Mouse (Mus musculus): ENCODE measurements around the gene Robo1. TPM values are rescaled to one million over a fixed set of nuclear protein-coding genes. Genes with fewer than 3 reads are reported as not detected.
"Not testable (repeated sequence)": the region's sequence is repeated elsewhere in the genome, so short reads cannot be mapped to it uniquely, and the experiment has no call there.

The Robo1 gene
- total RNA-seq, 2 experiments from 2014 or later: not detected

DNA sequence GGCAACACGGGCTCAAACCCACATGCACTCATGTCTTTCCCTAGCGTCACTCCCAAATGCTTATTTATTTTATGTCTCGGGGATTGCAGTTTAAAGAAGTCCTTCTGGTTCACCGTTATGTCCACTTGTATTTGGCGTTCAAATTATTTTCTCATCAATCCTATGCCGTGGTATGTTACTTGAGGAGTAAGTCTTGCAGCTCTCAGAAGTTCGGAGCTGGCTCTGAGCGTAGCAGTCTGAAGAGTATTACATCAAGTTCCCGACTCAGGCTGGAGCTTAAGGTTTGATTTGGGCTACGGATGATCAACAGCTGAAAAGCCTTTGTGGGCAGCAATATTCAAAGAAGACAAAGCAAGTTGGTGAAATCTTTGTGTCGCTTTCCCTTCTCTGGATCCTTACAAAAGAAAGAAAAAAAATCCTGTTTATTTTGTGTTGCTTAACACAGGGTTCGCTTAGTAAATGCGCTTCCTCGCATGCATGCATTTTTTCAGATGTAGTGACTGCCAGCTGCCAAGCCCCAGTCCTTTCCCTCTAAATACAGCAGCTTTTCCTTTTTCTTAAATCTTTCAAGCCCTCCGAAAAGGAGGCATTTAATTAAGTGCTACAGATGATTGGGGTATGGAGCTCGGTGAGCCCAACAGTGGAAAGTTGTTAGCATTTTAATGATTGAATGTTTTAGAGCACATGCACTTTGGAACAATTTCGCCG, 136.5 kb downstream of the Robo1 start:
- no peak for ATAC-seq (replicated peaks; ENCODE audit: poor library complexity)

DNA sequence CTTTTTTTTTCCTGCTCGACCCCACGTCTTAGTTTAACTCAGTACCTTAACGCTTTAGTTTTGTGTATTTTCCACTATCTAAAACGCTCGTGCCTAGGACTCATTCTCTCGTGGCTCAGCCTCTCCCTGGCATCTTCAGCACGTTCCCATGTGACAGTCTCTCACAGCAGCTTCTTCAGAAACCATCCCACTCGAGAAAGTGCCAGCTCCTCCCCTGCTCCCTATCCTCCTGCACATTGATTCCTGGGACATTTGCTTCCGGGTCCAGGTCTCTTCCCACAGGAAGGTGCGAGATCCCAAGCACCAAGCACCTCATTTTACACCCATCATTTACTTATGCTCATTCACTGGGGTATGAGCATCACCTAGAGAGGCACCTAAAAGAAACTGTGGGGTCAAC, 150.0 kb downstream of the Robo1 start:
- ATAC-seq (replicated peaks; ENCODE audit: poor library complexity): no peak

DNA sequence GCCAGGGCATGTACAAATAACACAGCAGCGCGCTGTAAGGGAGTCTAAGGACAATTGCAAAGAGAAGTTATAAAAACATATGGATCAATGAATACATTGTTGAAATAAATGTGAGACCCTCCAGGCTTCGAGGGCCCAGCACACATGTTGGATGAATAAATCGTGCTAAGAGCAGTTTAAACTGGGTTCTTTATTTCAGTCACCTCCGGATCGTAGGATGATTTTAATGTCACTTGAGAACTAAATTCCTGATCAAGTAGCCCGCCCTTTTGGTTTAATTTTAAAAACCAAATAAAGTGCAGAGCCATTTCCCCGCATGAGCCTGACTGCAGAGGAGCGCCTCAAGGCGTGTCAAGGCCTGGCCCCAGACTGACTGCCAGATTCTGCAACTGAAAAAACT, 150.5 kb downstream of the Robo1 start:
- ATAC-seq (replicated peaks; ENCODE audit: poor library complexity): no peak

- ATAC-seq (replicated peaks; ENCODE audit: poor library complexity): no peak
Observed at GRCm38 (mm10) chr16:72465696-72466095, 157.6 kb downstream of the Robo1 start.

DNA sequence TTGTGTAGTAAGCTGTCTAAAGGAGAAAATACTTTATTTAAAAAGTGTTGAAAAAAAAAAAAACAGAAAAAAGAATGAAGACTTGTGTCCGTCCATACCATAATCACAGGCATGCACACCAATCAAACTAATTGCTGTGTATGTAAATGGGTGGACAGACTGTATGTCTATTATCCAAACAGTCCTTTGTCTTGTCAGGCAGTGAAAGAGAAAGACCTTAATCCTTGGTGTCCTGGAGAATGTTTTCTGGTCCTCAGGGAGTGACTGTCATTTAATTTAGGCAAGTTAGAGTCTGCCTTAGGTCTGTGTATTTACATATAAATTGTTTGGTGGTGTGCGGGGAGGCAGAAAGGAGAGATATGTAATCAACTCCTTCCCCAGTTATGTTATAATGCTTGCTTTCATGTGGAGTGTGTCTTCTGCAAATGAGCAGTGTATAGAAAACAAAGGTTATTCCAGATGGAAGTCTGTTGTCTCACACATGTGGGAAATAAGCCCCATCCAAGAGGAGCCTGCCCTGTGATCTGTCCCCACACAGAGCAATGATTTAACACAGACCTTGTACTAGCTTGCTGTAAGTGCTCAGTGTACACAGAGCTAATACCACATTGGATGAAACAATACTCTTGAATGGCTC, 162.0 kb downstream of the Robo1 start:
- no peak for ATAC-seq (replicated peaks; ENCODE audit: poor library complexity)

GRCm38 (mm10) chr16:72510716-72511199, 202.7 kb downstream of the Robo1 start:
- no peak for ATAC-seq (replicated peaks; ENCODE audit: poor library complexity)

DNA sequence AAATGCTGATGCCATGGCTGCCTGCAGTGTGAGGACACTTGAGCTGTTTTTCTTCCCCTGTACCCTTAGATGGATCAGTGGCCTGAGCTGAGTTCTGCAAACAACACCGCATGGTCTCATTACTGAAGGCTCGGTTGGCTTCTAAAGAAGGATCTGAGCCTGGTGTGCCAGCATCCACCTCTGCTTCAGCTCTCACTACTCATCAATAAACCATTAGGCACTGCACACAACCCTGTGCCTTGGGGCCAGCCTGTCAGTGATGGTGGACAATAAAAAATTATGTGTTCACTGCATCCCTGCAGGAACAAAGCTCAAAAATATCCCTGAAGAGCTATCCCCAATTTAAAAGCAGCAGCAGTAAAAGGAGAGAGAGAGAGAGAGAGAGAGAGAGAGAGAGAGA, 223.2 kb downstream of the Robo1 start:
- no peak for ATAC-seq (replicated peaks; ENCODE audit: poor library complexity)

GRCm38 (mm10) chr16:72533900-72534571, 225.9 kb downstream of the Robo1 start:
- no peak for ATAC-seq (replicated peaks; ENCODE audit: poor library complexity)

- ATAC-seq (replicated peaks; ENCODE audit: poor library complexity): no peak
Observed at GRCm38 (mm10) chr16:72538171-72538570, 230.1 kb downstream of the Robo1 start.

- ATAC-seq (replicated peaks; ENCODE audit: poor library complexity): no peak
Observed at GRCm38 (mm10) chr16:72543928-72544327, 235.8 kb downstream of the Robo1 start.

GRCm38 (mm10) chr16:72544950-72545349, 236.8 kb downstream of the Robo1 start:
- no peak for ATAC-seq (replicated peaks; ENCODE audit: poor library complexity)

- ATAC-seq (replicated peaks; ENCODE audit: poor library complexity): no peak
Observed at GRCm38 (mm10) chr16:72551672-72552243, 243.7 kb downstream of the Robo1 start.

GRCm38 (mm10) chr16:72553713-72554112, 245.6 kb downstream of the Robo1 start:
- ATAC-seq (replicated peaks; ENCODE audit: poor library complexity): no peak

DNA sequence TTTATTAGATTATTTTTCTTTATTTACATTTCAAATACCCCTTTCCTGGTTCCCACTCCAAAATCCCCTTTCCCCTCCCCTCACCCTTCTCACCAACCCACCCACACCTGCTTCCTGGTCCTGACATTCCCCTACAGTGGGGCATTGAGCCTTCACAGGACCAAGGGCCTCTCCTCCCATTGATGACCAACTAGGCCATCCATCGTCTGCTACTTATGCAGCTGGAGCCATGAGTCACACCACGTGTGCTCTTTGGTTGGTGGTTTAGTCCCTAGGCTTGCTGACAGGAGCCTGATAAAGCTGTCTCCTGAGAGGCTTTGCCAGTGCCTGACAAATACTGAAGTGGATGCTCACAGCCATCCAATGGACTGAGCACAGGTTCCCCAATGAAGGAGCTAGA, 254.0 kb downstream of the Robo1 start:
- not testable (repeated sequence) for ATAC-seq (replicated peaks; ENCODE audit: poor library complexity)

- ATAC-seq (replicated peaks; ENCODE audit: poor library complexity): no peak
Observed at GRCm38 (mm10) chr16:72563196-72563963, 255.3 kb downstream of the Robo1 start.

DNA sequence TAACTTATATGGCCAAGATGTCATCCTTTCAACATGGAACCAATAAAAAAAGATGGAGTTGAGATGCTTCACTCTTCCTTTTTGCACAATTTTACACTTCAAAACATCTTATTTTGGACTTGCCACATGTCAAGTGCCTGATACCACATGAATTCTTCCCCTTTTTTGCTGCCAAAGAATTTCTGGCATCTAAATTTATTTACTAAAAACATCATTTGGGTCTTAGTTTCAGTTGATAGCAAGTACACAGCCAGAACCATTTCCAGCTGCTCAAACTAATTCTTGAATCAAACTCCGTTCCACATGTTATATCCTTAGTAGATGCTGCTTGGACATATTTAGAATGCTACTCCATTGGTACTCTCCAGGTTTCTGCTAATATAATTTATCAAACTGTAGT, 267.1 kb downstream of the Robo1 start:
- ATAC-seq (replicated peaks; ENCODE audit: poor library complexity): no peak

DNA sequence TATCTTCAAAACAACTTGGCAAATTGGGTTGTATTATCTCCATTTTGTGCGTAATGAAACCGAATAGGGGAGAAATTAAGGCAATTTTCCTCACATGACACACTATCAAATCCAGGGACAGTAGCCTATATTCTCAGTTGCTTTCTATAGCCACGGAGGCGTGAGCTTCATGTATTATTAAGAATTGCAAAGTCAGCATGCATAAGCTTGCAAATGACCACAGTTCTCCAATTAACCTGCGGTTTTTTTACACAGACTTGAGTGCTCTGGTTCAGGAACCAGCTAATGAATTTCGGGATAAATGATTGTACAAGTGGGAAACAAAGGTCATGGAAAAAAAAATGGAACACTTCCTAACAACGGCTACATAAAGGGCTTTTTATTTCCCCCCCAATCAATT, 268.9 kb downstream of the Robo1 start:
- no peak for ATAC-seq (replicated peaks; ENCODE audit: poor library complexity)

DNA sequence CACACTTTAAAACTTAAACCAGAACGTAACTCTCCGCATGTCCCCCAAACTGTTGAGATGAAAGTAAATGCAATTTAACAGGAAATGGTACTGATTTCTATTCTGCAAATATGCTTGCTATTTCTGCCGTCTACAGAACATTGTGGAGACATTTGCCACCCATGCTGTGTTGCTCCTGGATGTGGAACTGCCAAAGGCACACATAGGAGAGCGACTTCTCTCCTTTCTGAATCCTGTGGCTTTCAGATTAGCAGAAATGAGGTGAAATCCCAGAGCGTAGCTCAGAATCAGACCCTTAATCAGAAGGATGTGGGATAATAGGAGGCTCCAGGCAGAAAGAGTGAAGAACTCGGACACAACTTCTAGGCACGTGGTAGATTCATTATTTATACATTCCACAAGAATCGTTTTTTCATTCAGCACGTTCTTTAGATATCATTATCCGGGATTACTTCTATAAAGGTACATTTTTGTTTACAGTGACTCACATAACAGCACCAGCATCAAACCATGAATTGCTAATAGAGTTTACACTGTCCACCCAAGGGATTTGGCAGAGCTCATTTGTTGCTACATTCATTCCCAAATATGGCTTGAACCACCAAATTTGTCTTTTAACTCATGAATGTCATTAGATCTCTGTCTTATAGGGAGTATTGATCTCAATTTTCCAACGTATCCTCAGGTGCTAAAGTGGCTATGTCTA, 276.5 kb downstream of the Robo1 start:
- no peak for ATAC-seq (replicated peaks; ENCODE audit: poor library complexity)

GRCm38 (mm10) chr16:72585160-72585813, 277.2 kb downstream of the Robo1 start:
- ATAC-seq (replicated peaks; ENCODE audit: poor library complexity): no peak

Measured in megakaryocyte progenitor cell, adult 5-6 weeks (primary cell).